Mouse (Mus musculus): ENCODE measurements around the gene Olfr247. TPM values are rescaled to one million over a fixed set of nuclear protein-coding genes. Genes with fewer than 3 reads are reported as not detected.
"Not testable (repeated sequence)": the region's sequence is repeated elsewhere in the genome, so short reads cannot be mapped to it uniquely, and the experiment has no call there.

Olfr247 gene
- not detected in 2 replicates for polyA plus RNA-seq (2015; fragmentation: Nextera tagmentation; extraction: Ambion mirVana)

- not testable (repeated sequence) for DNase-seq (ENCODE audit: low spot score)
Observed at GRCm38 (mm10) chr10:129976040-129976439, at the start of gene Olfr247. Olfr247 (minus strand) TSS chr10:129976140.

GRCm38 (mm10) chr10:130012321-130012720, 36.4 kb upstream of the Olfr247 start, which contains the start of gene Olfr820:
Olfr820 (plus strand) TSS chr10:130012621.
- no peak for DNase-seq (ENCODE audit: low spot score)

- DNase-seq (ENCODE audit: low spot score): not testable (repeated sequence)
Observed at GRCm38 (mm10) chr10:130005366-130005765, 29.4 kb upstream of the Olfr247 start.

GRCm38 (mm10) chr10:130004104-130004503, 28.2 kb upstream of the Olfr247 start:
- DNase-seq (ENCODE audit: low spot score): not testable (repeated sequence)

- not testable (repeated sequence) for DNase-seq (ENCODE audit: low spot score)
Observed at GRCm38 (mm10) chr10:129984962-129985361, 9.0 kb upstream of the Olfr247 start, which contains the start of gene Gm10310. Gm10310 (minus strand) TSS chr10:129985062.

- not testable (repeated sequence) for DNase-seq (ENCODE audit: low spot score)
Observed at GRCm38 (mm10) chr10:129981867-129982266, 5.9 kb upstream of the Olfr247 start.

- DNase-seq (ENCODE audit: low spot score): not testable (repeated sequence)
Observed at GRCm38 (mm10) chr10:129972994-129973393, 2.9 kb downstream of the Olfr247 start.

- DNase-seq (ENCODE audit: low spot score): not testable (repeated sequence)
Observed at GRCm38 (mm10) chr10:129967166-129967565, 8.8 kb downstream of the Olfr247 start, which contains the start of gene Olfr819. Olfr819 (minus strand) TSS chr10:129967266.

- not testable (repeated sequence) for DNase-seq (ENCODE audit: low spot score)
Observed at GRCm38 (mm10) chr10:129966232-129966631, 9.7 kb downstream of the Olfr247 start.

- no peak for DNase-seq (ENCODE audit: low spot score)
Observed at GRCm38 (mm10) chr10:129949000-129949399, 26.9 kb downstream of the Olfr247 start, which contains the start of gene Olfr818. Olfr818 (minus strand) TSS chr10:129949100.

Other genes starting within 250 kb of the Olfr247 start
- not detected in 2 replicates for gene Olfr805, start 246.8 kb downstream of the Olfr247 start, polyA plus RNA-seq (2015; fragmentation: Nextera tagmentation; extraction: Ambion mirVana)
- not detected in 2 replicates for gene Olfr806, start 234.2 kb downstream of the Olfr247 start, polyA plus RNA-seq (2015; fragmentation: Nextera tagmentation; extraction: Ambion mirVana)
- gene Olfr807, start 218.3 kb downstream of the Olfr247 start, polyA plus RNA-seq (2015; fragmentation: Nextera tagmentation; extraction: Ambion mirVana): not detected in 2 replicates
- not detected in 2 replicates for gene Olfr808, start 210.7 kb downstream of the Olfr247 start, polyA plus RNA-seq (2015; fragmentation: Nextera tagmentation; extraction: Ambion mirVana)
- not detected in 2 replicates for gene Olfr809, start 201.5 kb downstream of the Olfr247 start, polyA plus RNA-seq (2015; fragmentation: Nextera tagmentation; extraction: Ambion mirVana)
- gene Olfr810, start 181.2 kb downstream of the Olfr247 start, polyA plus RNA-seq (2015; fragmentation: Nextera tagmentation; extraction: Ambion mirVana): not detected in 2 replicates
- not detected in 2 replicates for gene Olfr811, start 171.7 kb downstream of the Olfr247 start, polyA plus RNA-seq (2015; fragmentation: Nextera tagmentation; extraction: Ambion mirVana)
- not detected in 2 replicates for gene Olfr812, start 130.0 kb downstream of the Olfr247 start, polyA plus RNA-seq (2015; fragmentation: Nextera tagmentation; extraction: Ambion mirVana)
- not detected in 2 replicates for gene Olfr813, start 120.8 kb downstream of the Olfr247 start, polyA plus RNA-seq (2015; fragmentation: Nextera tagmentation; extraction: Ambion mirVana)
- gene Olfr814, start 96.3 kb downstream of the Olfr247 start, polyA plus RNA-seq (2015; fragmentation: Nextera tagmentation; extraction: Ambion mirVana): not detected in 2 replicates
- gene Olfr815, start 70.3 kb downstream of the Olfr247 start, polyA plus RNA-seq (2015; fragmentation: Nextera tagmentation; extraction: Ambion mirVana): not detected in 2 replicates
- gene Olfr816, start 60.5 kb downstream of the Olfr247 start, polyA plus RNA-seq (2015; fragmentation: Nextera tagmentation; extraction: Ambion mirVana): not detected in 2 replicates
- not detected in 2 replicates for gene Olfr818, start 27.0 kb downstream of the Olfr247 start, polyA plus RNA-seq (2015; fragmentation: Nextera tagmentation; extraction: Ambion mirVana)
- not detected in 2 replicates for gene Olfr819, start 8.9 kb downstream of the Olfr247 start, polyA plus RNA-seq (2015; fragmentation: Nextera tagmentation; extraction: Ambion mirVana)
- gene Gm10310, start 8.9 kb upstream of the Olfr247 start, polyA plus RNA-seq (2015; fragmentation: Nextera tagmentation; extraction: Ambion mirVana): not detected in 2 replicates
- gene Olfr820, start 36.5 kb upstream of the Olfr247 start, polyA plus RNA-seq (2015; fragmentation: Nextera tagmentation; extraction: Ambion mirVana): not detected in 2 replicates
- not detected in 2 replicates for gene Olfr821, start 54.2 kb upstream of the Olfr247 start, polyA plus RNA-seq (2015; fragmentation: Nextera tagmentation; extraction: Ambion mirVana)
- not detected in 2 replicates for gene Olfr822, start 95.1 kb upstream of the Olfr247 start, polyA plus RNA-seq (2015; fragmentation: Nextera tagmentation; extraction: Ambion mirVana)
- gene Olfr823, start 139.2 kb upstream of the Olfr247 start, polyA plus RNA-seq (2015; fragmentation: Nextera tagmentation; extraction: Ambion mirVana): not detected in 2 replicates
- gene Olfr824, start 153.9 kb upstream of the Olfr247 start, polyA plus RNA-seq (2015; fragmentation: Nextera tagmentation; extraction: Ambion mirVana): not detected in 2 replicates
- gene Olfr825, start 190.6 kb upstream of the Olfr247 start, polyA plus RNA-seq (2015; fragmentation: Nextera tagmentation; extraction: Ambion mirVana): not detected in 2 replicates
- not detected in 2 replicates for gene Olfr826, start 208.0 kb upstream of the Olfr247 start, polyA plus RNA-seq (2015; fragmentation: Nextera tagmentation; extraction: Ambion mirVana)
- gene Olfr827, start 238.3 kb upstream of the Olfr247 start, polyA plus RNA-seq (2015; fragmentation: Nextera tagmentation; extraction: Ambion mirVana): not detected in 2 replicates

Data from thymus, postnatal 0 days (tissue).